Mouse (Mus musculus): ENCODE measurements around the gene Abcg1. TPM values are rescaled to one million over a fixed set of nuclear protein-coding genes. Genes with fewer than 3 reads are reported as not detected.

Abcg1 gene
- polyA plus RNA-seq, 1 experiment from 2014 or later, result 18.2 TPM

DNA sequence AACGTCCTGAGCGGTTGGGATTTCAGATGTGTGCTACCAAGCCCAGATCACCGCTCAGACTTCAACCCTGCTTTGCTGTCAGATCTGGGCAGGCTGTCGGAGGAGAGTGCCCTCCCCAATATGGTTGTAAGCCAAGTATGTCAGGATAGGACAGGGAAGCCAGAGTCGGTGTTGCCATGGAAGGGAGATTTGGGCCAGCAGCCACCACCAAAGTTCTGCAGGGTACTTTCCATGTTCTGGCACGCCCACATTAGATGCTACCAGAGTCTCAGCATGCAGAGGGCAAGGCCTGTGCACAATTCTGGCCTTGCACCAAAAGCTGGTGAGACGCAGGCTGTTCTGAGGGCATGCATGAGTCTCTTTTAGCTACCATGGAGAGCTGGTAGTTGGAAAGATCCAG lies 28.7 kb downstream of the Abcg1 start:
- Histone ChIP-seq H3K4me2 (no peak overlapping the region), H3K4me1 (peaks cover 39% of the 10 kb centered on the region), H3K9ac (no peak overlapping the region), H3K27ac (no peak overlapping the region), H3K27me3 (no peaks in the 10 kb centered on the region), H3K9me3 (replicated peaks) (no peaks in the 10 kb centered on the region), H3K4me3 (no peak overlapping the region), H3K36me3 (ENCODE audit: poor library complexity, severe bottlenecking) (no peaks in the 10 kb centered on the region)
- 91% methylated on average over 7 of the region's 7 CpGs for WGBS
- no peak for ATAC-seq

DNA sequence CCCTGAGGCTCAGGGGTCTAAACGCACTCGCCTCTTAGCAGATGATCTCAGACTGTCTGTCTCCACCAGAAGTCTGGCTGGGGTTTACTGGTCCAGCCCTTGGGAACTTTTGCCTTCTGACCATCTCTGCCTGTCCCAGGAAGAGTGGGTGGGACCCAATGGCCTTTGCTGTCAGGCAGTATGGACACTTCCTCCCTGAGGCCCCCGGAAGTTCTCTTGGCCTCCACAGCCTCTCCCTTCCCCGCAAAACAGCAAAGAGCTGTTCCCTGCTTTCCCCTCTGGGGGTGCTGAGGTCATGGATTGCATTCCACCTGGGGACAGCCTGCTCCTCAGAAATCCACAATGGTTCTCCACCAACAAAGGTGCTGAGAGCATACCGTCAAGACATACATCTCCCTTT lies 31.2 kb downstream of the Abcg1 start:
- no peak overlapping the region for H3K4me2 ChIP-seq
- H3K27me3 ChIP-seq, result no peaks in the 10 kb centered on the region
- 0 out of 2 replicates have a peak, but pooled peaks cover 4% of the 10 kb centered on the region for H3K9me3 ChIP-seq (replicated peaks)
- ATAC-seq, result no peak
- WGBS, result 58% methylated on average over 5 of the region's 5 CpGs
- peaks cover 39% of the 10 kb centered on the region for H3K4me1 ChIP-seq
- H3K36me3 ChIP-seq (ENCODE audit: poor library complexity, severe bottlenecking), result peaks cover 9% of the 10 kb centered on the region; the same call in 1 of the 2 replicates
- H3K27ac ChIP-seq, result peak overlapping the region; percentile 26; the same call in 1 of the 2 replicates
- no peak overlapping the region for H3K4me3 ChIP-seq
- H3K9ac ChIP-seq, result no peak overlapping the region

DNA sequence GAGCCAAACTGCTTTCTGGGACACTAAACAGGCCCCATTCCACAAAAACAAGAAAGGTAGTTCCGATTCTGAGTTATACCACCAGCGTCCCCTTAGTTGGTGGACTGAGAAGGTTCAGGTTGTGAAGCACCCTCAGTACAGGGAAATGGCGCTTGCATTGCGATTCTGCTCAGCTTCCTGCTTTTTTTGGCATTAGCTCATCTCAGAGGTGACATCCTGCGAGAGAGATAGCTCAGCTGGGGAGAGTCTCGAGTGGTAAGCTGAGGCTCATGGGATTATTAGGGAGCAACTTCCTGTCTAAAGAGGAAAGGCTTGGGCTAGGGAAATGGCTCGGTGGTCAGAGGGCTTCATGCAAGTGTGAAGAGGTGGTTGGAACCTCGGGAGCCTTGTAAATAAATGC lies 32.4 kb downstream of the Abcg1 start:
- ATAC-seq, result no peak
- Histone ChIP-seq H3K9me3 (replicated peaks) (0 out of 2 replicates have a peak, but pooled peaks cover 4% of the 10 kb centered on the region), H3K4me1 (peaks cover 49% of the 10 kb centered on the region), H3K9ac (no peak overlapping the region), H3K4me3 (no peak overlapping the region), H3K27ac (peak overlapping the region; percentile 44; the same call in 1 of the 2 replicates), H3K27me3 (no peaks in the 10 kb centered on the region), H3K36me3 (ENCODE audit: poor library complexity, severe bottlenecking) (peaks cover 9% of the 10 kb centered on the region; the same call in 1 of the 2 replicates), H3K4me2 (no peak overlapping the region)
- 82% methylated on average over 8 of the region's 8 CpGs for WGBS

DNA sequence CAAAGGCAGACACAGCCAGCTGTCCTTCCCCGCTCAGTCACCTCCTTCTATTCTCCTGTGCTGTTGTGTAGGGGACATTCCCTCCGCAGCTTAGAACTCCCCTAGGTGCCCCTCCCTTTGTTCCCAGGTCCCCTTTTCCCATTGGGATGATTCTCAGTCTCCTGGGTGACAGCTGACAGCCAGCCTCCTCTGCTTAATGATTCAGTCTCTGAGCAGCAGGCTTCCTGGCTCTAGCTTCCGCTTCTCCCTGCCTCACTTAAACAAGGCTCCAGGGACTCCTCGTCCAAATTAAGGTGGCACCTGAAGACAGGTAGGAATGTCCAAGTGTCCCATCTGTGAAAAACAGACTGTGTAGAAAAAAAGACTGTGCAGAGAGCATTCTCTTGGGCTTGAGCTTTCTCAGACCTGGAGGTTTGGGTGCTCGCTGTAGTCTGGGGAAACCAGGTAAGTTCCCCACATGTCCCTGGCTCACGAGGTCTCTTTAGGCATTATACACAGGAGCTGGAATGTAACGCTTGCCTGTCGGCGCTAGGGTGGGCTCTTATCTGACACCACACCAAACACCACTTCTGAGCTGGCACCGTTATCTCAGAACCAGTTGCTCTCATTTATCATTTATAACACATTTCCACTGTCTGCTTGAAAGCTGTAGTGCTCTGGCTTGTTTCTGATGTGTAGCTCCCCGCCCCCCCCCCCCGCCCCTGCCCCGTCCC lies 33.7 kb downstream of the Abcg1 start:
- Histone ChIP-seq H3K36me3 (ENCODE audit: poor library complexity, severe bottlenecking) (peaks cover 20% of the 10 kb centered on the region), H3K9me3 (replicated peaks) (0 out of 2 replicates have a peak, but pooled peaks cover 4% of the 10 kb centered on the region), H3K27me3 (no peaks in the 10 kb centered on the region), H3K9ac (0 out of 2 replicates have a peak overlapping the region, but pooled peaks have one; percentile 30), H3K4me1 (peaks cover 49% of the 10 kb centered on the region), H3K4me2 (no peak overlapping the region), H3K4me3 (no peak overlapping the region), H3K27ac (peak overlapping the region; percentile 44)
- no peak for ATAC-seq
- WGBS, result 49% methylated on average over 13 of the region's 13 CpGs

DNA sequence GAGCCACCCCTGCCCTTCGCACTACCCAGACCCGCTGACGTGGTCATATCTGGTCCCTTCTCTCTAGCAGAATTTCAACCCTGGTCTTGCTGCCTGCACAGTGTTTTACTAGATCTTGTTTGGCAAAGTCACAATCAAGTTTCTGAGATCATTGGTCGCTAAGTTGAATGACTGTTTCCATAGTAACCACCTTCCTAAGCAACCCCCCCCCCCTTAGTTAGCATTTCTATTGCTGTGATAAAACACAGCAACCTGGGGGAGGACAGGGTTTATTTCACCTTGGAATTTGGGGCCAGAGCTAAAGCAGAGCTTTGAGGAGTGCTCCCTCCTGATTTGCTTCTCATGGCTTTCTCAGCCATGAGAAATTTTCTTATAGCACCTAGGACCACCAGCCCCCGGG lies 37.3 kb downstream of the Abcg1 start:
- 56% methylated on average over 5 of the region's 5 CpGs for WGBS
- peaks cover 39% of the 10 kb centered on the region for H3K36me3 ChIP-seq (ENCODE audit: poor library complexity, severe bottlenecking)
- H3K4me1 ChIP-seq, result peaks cover 29% of the 10 kb centered on the region
- no peak overlapping the region for H3K27ac ChIP-seq
- H3K4me2 ChIP-seq, result no peak overlapping the region
- 0 out of 2 replicates have a peak, but pooled peaks cover 4% of the 10 kb centered on the region for H3K9me3 ChIP-seq (replicated peaks)
- no peak for ATAC-seq
- H3K4me3 ChIP-seq, result no peak overlapping the region
- no peak overlapping the region for H3K9ac ChIP-seq
- H3K27me3 ChIP-seq, result no peaks in the 10 kb centered on the region

DNA sequence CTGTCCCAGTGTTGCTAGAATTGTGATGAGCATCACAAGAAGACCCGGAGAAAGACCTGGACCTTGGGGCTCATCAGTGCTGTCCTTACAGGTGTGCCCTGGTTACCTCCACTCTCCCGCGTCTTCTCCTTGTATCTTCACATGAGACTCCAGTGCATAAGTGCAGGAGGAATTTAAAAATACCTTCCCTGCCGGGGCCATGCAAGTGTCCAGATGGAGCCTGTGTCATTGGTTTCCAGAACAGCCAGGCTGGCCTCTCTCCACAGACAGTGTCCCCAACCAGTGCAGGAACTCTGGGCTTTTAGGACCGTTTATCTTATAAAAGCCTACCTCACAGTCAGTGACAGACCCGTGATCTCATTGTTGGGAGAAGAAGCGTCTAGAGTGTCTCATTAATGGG lies 38.1 kb downstream of the Abcg1 start:
- 82% methylated on average over 7 of the region's 7 CpGs for WGBS
- Histone ChIP-seq H3K27me3 (no peaks in the 10 kb centered on the region), H3K27ac (no peak overlapping the region), H3K9ac (no peak overlapping the region), H3K4me1 (peaks cover 21% of the 10 kb centered on the region), H3K36me3 (ENCODE audit: poor library complexity, severe bottlenecking) (peaks cover 42% of the 10 kb centered on the region), H3K4me3 (no peak overlapping the region), H3K4me2 (no peak overlapping the region), H3K9me3 (replicated peaks) (0 out of 2 replicates have a peak, but pooled peaks cover 4% of the 10 kb centered on the region)
- no peak for ATAC-seq

DNA sequence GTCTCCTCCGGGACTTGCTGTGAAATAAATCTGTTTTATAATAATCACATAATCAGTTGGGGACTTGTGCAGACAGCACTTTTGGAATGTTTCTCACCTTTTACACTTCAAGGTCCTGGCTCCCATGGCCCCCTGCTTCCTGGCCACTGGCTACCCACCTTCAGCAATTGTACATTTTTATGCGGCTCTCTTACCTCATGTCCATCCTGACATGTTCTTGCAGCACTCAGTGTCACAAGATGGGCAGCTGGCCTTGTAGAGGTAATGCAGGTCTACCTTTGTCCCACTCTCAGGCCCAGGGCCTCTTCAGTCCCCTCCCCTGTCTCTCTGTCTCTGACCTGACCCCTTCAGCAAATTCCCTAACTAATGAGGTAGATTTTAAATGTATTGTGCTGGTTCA lies 39.4 kb downstream of the Abcg1 start:
- H3K9ac ChIP-seq, result no peak overlapping the region
- H3K4me3 ChIP-seq, result no peak overlapping the region
- peaks cover 42% of the 10 kb centered on the region for H3K36me3 ChIP-seq (ENCODE audit: poor library complexity, severe bottlenecking)
- no peak overlapping the region for H3K27ac ChIP-seq
- H3K27me3 ChIP-seq, result no peaks in the 10 kb centered on the region
- H3K9me3 ChIP-seq (replicated peaks), result 0 out of 2 replicates have a peak, but pooled peaks cover 4% of the 10 kb centered on the region
- H3K4me2 ChIP-seq, result no peak overlapping the region
- 92% methylated on average over 2 of the region's 2 CpGs for WGBS
- no peak for ATAC-seq
- H3K4me1 ChIP-seq, result peaks cover 11% of the 10 kb centered on the region; the same call in 1 of the 2 replicates

DNA sequence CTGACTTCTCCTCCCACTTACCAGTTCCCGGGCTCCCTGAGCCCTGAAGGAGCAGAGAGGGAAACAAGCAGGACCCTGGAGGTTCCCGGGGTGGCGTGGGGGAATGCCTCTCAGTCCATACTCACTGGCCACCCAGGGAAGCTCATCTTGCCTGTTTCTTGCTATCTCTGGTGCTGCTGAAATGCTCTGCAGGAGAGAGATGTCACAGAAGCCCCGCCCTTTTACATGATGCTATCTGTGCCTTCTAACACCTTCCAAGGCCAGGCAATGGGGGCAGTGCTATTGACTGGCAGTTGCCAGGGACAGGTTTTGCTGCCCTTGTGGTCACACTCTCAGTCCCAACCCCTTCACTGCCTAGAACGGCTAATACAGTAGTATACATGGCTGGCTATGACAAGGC lies 41.3 kb downstream of the Abcg1 start:
- no peaks in the 10 kb centered on the region for H3K27me3 ChIP-seq
- H3K4me1 ChIP-seq, result peaks cover 11% of the 10 kb centered on the region; the same call in 1 of the 2 replicates
- WGBS, result 92% methylated on average over 5 of the region's 5 CpGs
- H3K9me3 ChIP-seq (replicated peaks), result no peaks in the 10 kb centered on the region
- H3K36me3 ChIP-seq (ENCODE audit: poor library complexity, severe bottlenecking), result peaks cover 45% of the 10 kb centered on the region
- no peak overlapping the region for H3K4me2 ChIP-seq
- H3K9ac ChIP-seq, result no peak overlapping the region
- no peak for ATAC-seq
- H3K27ac ChIP-seq, result no peak overlapping the region
- no peak overlapping the region for H3K4me3 ChIP-seq

DNA sequence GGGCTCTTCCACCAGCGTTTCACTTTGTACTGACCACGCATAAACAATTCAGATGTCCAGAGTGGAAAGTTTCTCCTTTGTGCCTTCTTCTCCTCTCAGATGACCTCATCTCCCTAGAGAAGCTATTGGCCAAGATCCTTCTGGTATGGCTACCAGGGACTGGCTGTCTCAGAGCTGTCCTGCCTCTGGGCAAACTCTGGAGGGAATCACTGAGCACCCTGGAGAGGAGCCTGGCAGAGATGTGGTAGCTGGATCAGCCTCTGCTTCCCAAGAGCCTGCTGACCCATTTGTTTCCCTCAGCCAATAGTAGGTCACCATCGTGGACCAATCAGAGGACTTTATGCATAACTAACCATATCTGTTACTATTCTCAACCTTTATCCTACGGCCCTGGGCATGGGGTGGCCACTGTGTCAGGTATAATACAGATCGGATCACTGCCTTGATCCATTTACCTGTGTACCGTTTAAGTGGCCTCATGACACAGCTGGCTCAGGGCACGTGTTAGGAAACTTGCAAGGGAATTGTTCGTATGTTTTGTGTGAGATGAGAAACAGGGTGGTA lies 45.6 kb downstream of the Abcg1 start:
- Histone ChIP-seq H3K27ac (no peak overlapping the region), H3K4me2 (no peak overlapping the region), H3K9me3 (replicated peaks) (no peaks in the 10 kb centered on the region), H3K9ac (no peak overlapping the region), H3K4me1 (no peaks in the 10 kb centered on the region; the same call in 1 of the 2 replicates), H3K36me3 (ENCODE audit: poor library complexity, severe bottlenecking) (peaks cover 37% of the 10 kb centered on the region), H3K27me3 (no peaks in the 10 kb centered on the region), H3K4me3 (no peak overlapping the region)
- WGBS, result 88% methylated on average over 8 of the region's 8 CpGs
- ATAC-seq, result no peak

DNA sequence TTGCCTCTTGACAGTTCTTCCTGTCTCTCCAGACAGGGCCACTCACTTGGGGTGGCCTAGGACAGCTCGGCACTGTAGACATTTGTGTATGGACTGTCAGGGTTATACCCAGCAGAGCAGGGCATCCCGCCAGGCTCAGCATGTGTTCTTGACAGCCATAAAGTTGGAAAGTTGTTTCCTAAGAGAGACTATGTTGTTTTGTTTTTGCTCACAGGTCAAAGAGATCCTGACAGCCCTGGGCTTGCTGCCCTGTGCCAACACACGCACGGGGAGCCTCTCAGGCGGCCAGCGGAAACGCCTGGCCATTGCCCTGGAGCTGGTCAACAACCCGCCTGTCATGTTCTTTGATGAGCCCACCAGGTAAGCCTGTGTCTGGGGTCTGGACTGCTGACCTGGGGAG lies 46.3 kb downstream of the Abcg1 start:
- Histone ChIP-seq H3K36me3 (ENCODE audit: poor library complexity, severe bottlenecking) (peaks cover 44% of the 10 kb centered on the region), H3K9me3 (replicated peaks) (no peaks in the 10 kb centered on the region), H3K27ac (no peak overlapping the region), H3K27me3 (no peaks in the 10 kb centered on the region), H3K4me1 (no peaks in the 10 kb centered on the region; the same call in 1 of the 2 replicates), H3K9ac (no peak overlapping the region), H3K4me2 (no peak overlapping the region), H3K4me3 (no peak overlapping the region)
- 84% methylated on average over 8 of the region's 8 CpGs for WGBS
- no peak for ATAC-seq

DNA sequence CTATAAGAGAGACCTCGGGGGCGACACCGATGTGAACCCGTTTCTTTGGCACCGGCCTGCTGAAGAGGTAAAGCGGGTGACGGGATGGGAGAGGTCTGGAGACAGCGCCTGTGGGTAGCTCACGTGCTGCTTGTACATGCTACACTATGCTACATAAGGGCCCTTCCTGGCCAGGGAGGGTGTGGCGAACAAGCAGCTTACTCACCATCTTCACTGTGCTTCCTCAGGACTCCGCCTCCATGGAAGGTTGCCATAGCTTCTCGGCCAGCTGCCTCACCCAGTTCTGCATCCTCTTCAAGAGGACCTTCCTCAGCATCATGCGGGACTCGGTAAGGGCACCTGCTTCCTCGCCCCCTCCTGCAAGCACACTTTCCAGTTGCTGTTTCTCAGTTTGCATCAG lies 50.9 kb downstream of the Abcg1 start:
- Histone ChIP-seq H3K4me1 (peaks cover 6% of the 10 kb centered on the region), H3K36me3 (ENCODE audit: poor library complexity, severe bottlenecking) (peaks cover 69% of the 10 kb centered on the region), H3K9me3 (replicated peaks) (no peaks in the 10 kb centered on the region), H3K9ac (no peak overlapping the region), H3K4me2 (no peak overlapping the region), H3K27me3 (no peaks in the 10 kb centered on the region), H3K27ac (no peak overlapping the region), H3K4me3 (no peak overlapping the region)
- 91% methylated on average over 15 of the region's 15 CpGs for WGBS
- no peak for ATAC-seq

DNA sequence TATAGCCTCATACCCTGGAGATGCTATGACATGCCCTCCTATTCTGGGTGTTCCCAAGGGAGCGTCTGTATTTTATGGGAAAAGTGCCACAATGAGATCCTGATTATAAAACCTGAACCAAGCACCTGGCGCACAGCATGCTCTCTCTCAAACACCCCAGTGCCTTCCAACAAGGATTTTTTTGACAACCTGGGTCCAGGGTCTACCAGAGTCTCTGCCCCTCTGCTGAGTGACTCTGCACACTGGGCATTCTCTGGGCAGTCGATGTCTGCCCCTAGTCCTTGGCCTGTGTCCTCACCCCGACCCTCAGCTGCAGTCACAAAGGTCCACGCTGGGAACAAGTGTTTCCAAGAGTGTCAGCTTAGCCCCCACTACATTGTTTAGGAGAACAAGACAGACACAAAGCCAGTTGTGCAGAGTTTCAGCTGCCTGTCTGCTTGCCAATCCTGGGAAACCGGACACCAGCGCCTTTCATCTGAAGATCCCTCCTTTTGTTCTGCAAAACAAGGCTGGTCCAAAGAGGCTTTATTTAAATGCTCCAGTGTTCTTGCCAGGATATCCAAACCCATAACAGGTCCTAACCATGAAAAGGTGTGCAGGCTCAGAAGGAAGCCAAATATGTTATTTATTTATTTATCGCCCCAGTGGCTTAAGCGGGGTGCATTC lies 55.8 kb downstream of the Abcg1 start:
- no peak overlapping the region for H3K4me3 ChIP-seq
- no peaks in the 10 kb centered on the region for H3K9me3 ChIP-seq (replicated peaks)
- peaks cover 13% of the 10 kb centered on the region for H3K4me1 ChIP-seq
- H3K27ac ChIP-seq, result peak overlapping the region; percentile 48; the same call in 1 of the 2 replicates
- H3K9ac ChIP-seq, result no peak overlapping the region; the same call in 1 of the 2 replicates
- no peak overlapping the region for H3K4me2 ChIP-seq
- H3K36me3 ChIP-seq (ENCODE audit: poor library complexity, severe bottlenecking), result peaks cover 72% of the 10 kb centered on the region
- 19% methylated on average over 9 of the region's 9 CpGs for WGBS
- ATAC-seq, result no peak
- no peaks in the 10 kb centered on the region for H3K27me3 ChIP-seq

All from forebrain, embryonic 13.5 days (tissue).